Mouse (Mus musculus) spleen, adult 2 months (tissue): ENCODE data around the gene Corin.

Experiments used
- CTCF ChIP-seq: fragments of 200-500 bp; IDR thresholded peaks from 2 replicates; pipeline ENCODE4 v1.5.1; 2011; ENCODE audit warnings: mild to moderate bottlenecking, inconsistent platforms; ENCODE audit not compliant: insufficient read depth, insufficient read length, insufficient replicate concordance; ENCODE audit errors: extremely low read depth
- POLR2A ChIP-seq: fragments of 200-500 bp; IDR thresholded peaks from 2 replicates; pipeline ENCODE4 v1.6.1; 2011; ENCODE audit warnings: low read depth, low read length, inconsistent platforms

- no peak for TF ChIP-seq CTCF
- TF ChIP-seq POLR2A = no peak
Measured at GRCm38 (mm10) chr5:72443007-72443406, 61.3 kb downstream of the Corin start.
